Mouse (Mus musculus): ENCODE measurements around the gene Ube2a. TPM values are rescaled to one million over a fixed set of nuclear protein-coding genes. Genes with fewer than 3 reads are reported as not detected.
"Not testable (repeated sequence)": the region's sequence is repeated elsewhere in the genome, so short reads cannot be mapped to it uniquely, and the experiment has no call there.

Gene Ube2a
- total RNA-seq, 2 experiments from 2014 or later, result 55.8 to 61.8 TPM

GRCm38 (mm10) chrX:36898931-36899330 lies 25.2 kb downstream of the Ube2a start:
- not testable (repeated sequence) for DNase-seq (ENCODE audit: extremely low spot score in 1 of 2, low spot score in 1 of 2)

GRCm38 (mm10) chrX:36901655-36902054 lies 28.0 kb downstream of the Ube2a start:
- no peak for DNase-seq (ENCODE audit: extremely low spot score in 1 of 2, low spot score in 1 of 2)

- peak; percentile 23 to 39 for DNase-seq (ENCODE audit: extremely low spot score in 1 of 2, low spot score in 1 of 2)
Measured at GRCm38 (mm10) chrX:36902321-36903114, 28.8 kb downstream of the Ube2a start, which contains the start of gene Nkrf. TSS of gene Nkrf (minus strand) at chrX:36902899.

- peak; percentile 72 to 81 for DNase-seq (ENCODE audit: extremely low spot score in 1 of 2, low spot score in 1 of 2)
Measured at GRCm38 (mm10) chrX:36903115-36903768, 29.5 kb downstream of the Ube2a start.

- no peak for DNase-seq (ENCODE audit: extremely low spot score in 1 of 2, low spot score in 1 of 2)
Measured at GRCm38 (mm10) chrX:36906539-36906938, 32.8 kb downstream of the Ube2a start.

- peak in 1 of 2 experiments; percentile 56 for DNase-seq (ENCODE audit: extremely low spot score in 1 of 2, low spot score in 1 of 2)
Measured at GRCm38 (mm10) chrX:36911343-36911742, 37.6 kb downstream of the Ube2a start.

GRCm38 (mm10) chrX:36917749-36918148 lies 44.0 kb downstream of the Ube2a start:
- DNase-seq (ENCODE audit: extremely low spot score in 1 of 2, low spot score in 1 of 2), result no peak

GRCm38 (mm10) chrX:36921346-36921745 lies 47.6 kb downstream of the Ube2a start:
- no peak for DNase-seq (ENCODE audit: extremely low spot score in 1 of 2, low spot score in 1 of 2)

- DNase-seq (ENCODE audit: extremely low spot score in 1 of 2, low spot score in 1 of 2), result no peak
Measured at GRCm38 (mm10) chrX:36928791-36929190, 55.1 kb downstream of the Ube2a start.

GRCm38 (mm10) chrX:36929694-36930093 lies 56.0 kb downstream of the Ube2a start:
- DNase-seq (ENCODE audit: extremely low spot score in 1 of 2, low spot score in 1 of 2), result no peak

- DNase-seq (ENCODE audit: extremely low spot score in 1 of 2, low spot score in 1 of 2), result peak in 1 of 2 experiments; percentile 26
Measured at GRCm38 (mm10) chrX:36930574-36930973, 56.9 kb downstream of the Ube2a start.

Other genes with a start within 250 kb of the Ube2a start
- 1 to 10 TPM; 7.9 to 9.4 TPM for gene Akap17b, start 228.5 kb upstream of the Ube2a start, total RNA-seq (2021)
- under 1 TPM in 1 of 2 experiments, not detected in 1; 0.32 TPM for gene Slc25a43, start 130.2 kb upstream of the Ube2a start, total RNA-seq (2021)
- gene Slc25a5, start 78.2 kb upstream of the Ube2a start, total RNA-seq (2021), result 100 to 1,000 TPM; 334 to 370 TPM
- 10 to 100 TPM; 37.0 to 39.3 TPM for gene C330007P06Rik, start 211 bp downstream of the Ube2a start, total RNA-seq (2021)
- 10 to 100 TPM; 31.8 to 32.4 TPM for gene Nkrf, start 29.0 kb downstream of the Ube2a start, total RNA-seq (2021)
- 10 to 100 TPM; 50.0 to 52.9 TPM for gene Sept6, start 117.9 kb downstream of the Ube2a start, total RNA-seq (2021)
- gene Sowahd, start 174.9 kb downstream of the Ube2a start, total RNA-seq (2021), result not detected
- gene Rpl39, start 211.5 kb downstream of the Ube2a start, total RNA-seq (2021), result 100 to 1,000 TPM; 227 to 274 TPM
- gene Upf3b, start 236.4 kb downstream of the Ube2a start, total RNA-seq (2021), result 10 to 100 TPM; 16.0 to 20.3 TPM